Comparison of ENCODE assay signal across 10 mouse cellular contexts in genomic region chr1:183117827-183118825, GRCm38 (mm10).
DNase-seq lines count a peak whose midpoint lies in the region; ATAC-seq and TF ChIP-seq lines count a peak whose summit lies in the region.
"Had no signal": no experiment of that assay in that cellular context is flagged by ENCODE, and none has a peak within 500 bp of the region (broad histone marks: within the 10 kb centered on the region; RNA-seq: fewer than 3 reads in every experiment).

No protein-coding gene starts in this region.

- intact Hi-C loops in heart, postnatal 14 days (cut with DNase I), result no loop called here

- DNase-seq in heart, adult 11 months, result peak; percentile 90
- DNase-seq in heart, postnatal 14 days, result no peak
- no peak for DNase-seq in neural tube, embryonic 10.5 days (ENCODE audit: extremely low spot score, low spot score)
- no peak for DNase-seq in adrenal gland, postnatal 14 days

- H3K36me3 ChIP-seq in neural tube, embryonic 13.5 days, result no peaks in the 10 kb centered on the region
- no peaks in the 10 kb centered on the region for H3K36me3 ChIP-seq in hindbrain, embryonic 15.5 days
- H3K36me3 ChIP-seq in myocyte (ENCODE audit: control insufficient read depth, insufficient read depth), result no peaks in the 10 kb centered on the region
- H3K36me3 ChIP-seq: midbrain, embryonic 12.5 days had no signal

- peak; percentile 37; the same call in 1 of the 2 replicates for ATAC-seq in neural tube, embryonic 13.5 days (ENCODE audit: low read depth)
- no peak for ATAC-seq in hindbrain, embryonic 15.5 days (ENCODE audit: low FRiP score, low read depth)
- ATAC-seq in erythroid progenitor cell, adult 5-6 weeks (replicated peaks; ENCODE audit: low FRiP score, poor library complexity, severe bottlenecking), result no peak

- peaks cover 64% of the 10 kb centered on the region for H3K4me1 ChIP-seq in neural tube, embryonic 13.5 days (replicated peaks)
- peaks cover 31% of the 10 kb centered on the region for H3K4me1 ChIP-seq in hindbrain, embryonic 15.5 days (replicated peaks)

- H3ac ChIP-seq in myocyte (ENCODE audit: control insufficient read depth, insufficient read length), result no peak overlapping the region

- H3K79me2 ChIP-seq in myocyte (ENCODE audit: control insufficient read depth, insufficient read depth), result peaks cover 59% of the 10 kb centered on the region

- H3K9me3 ChIP-seq in neural tube, embryonic 13.5 days, result no peaks in the 10 kb centered on the region
- no peaks in the 10 kb centered on the region for H3K9me3 ChIP-seq in hindbrain, embryonic 15.5 days
- H3K9me3 ChIP-seq: midbrain, embryonic 12.5 days had no signal

- H3K4me2 ChIP-seq in neural tube, embryonic 13.5 days, result peak overlapping the region; percentile 21
- peak overlapping the region; percentile 23; the same call in 1 of the 2 replicates for H3K4me2 ChIP-seq in hindbrain, embryonic 15.5 days
- peak overlapping the region; percentile 22 for H3K4me2 ChIP-seq in myocyte (ENCODE audit: low read depth)
- H3K4me2 ChIP-seq: midbrain, embryonic 12.5 days had no signal

- H3K9ac ChIP-seq in neural tube, embryonic 13.5 days, result no peak overlapping the region
- no peak overlapping the region for H3K9ac ChIP-seq in hindbrain, embryonic 15.5 days
- H3K9ac ChIP-seq: midbrain, embryonic 12.5 days had no signal

- H3K27ac ChIP-seq in neural tube, embryonic 13.5 days (replicated peaks), result peak overlapping the region; percentile 71
- peak overlapping the region; percentile 75 for H3K27ac ChIP-seq in hindbrain, embryonic 15.5 days (replicated peaks)
- H3K27ac ChIP-seq: midbrain, embryonic 12.5 days had no signal

- no peaks in the 10 kb centered on the region for H3K27me3 ChIP-seq in neural tube, embryonic 13.5 days
- no peaks in the 10 kb centered on the region for H3K27me3 ChIP-seq in hindbrain, embryonic 15.5 days
- no peaks in the 10 kb centered on the region for H3K27me3 ChIP-seq in myocyte (ENCODE audit: control insufficient read depth, insufficient read depth, insufficient read length)
- H3K27me3 ChIP-seq: CH12.LX; midbrain, embryonic 12.5 days had no signal

- no peak for TF ChIP-seq POLR2A in myocyte (IDR thresholded peaks at IDR 0.05; ENCODE audit: insufficient read length, low read depth)

- WGBS in neural tube, embryonic 13.5 days, result 44% methylated on average over 21 of the region's 21 CpGs
- 37% methylated on average over 21 of the region's 21 CpGs for WGBS in hindbrain, embryonic 15.5 days

- no peak overlapping the region for H3K4me3 ChIP-seq in neural tube, embryonic 13.5 days
- no peak overlapping the region for H3K4me3 ChIP-seq in hindbrain, embryonic 15.5 days
- H3K4me3 ChIP-seq in myocyte, result no peak overlapping the region
- H3K4me3 ChIP-seq: midbrain, embryonic 12.5 days had no signal

TF ChIP-seq in myocyte, 11 proteins besides CTCF, POLR2A, EP300 and RAD21:
- 0 out of 2 replicates have a peak, but pooled peaks have one; percentile 40 for TF ChIP-seq CEBPB (IDR thresholded peaks at IDR 0.05; ENCODE audit: insufficient read depth, poor library complexity, severe bottlenecking)
- no peak for TF ChIP-seq MYOD1 (IDR thresholded peaks at IDR 0.05; ENCODE audit: control insufficient read depth in 1 of 3, insufficient read length in 2 of 3, low read depth in 2 of 3)
